Mouse (Mus musculus) forebrain, embryonic 11.5 days (tissue): ENCODE results near the gene Cxcl13. TPM values are rescaled to one million over a fixed set of nuclear protein-coding genes. Genes with fewer than 3 reads are reported as not detected.

ENCODE experiments used
- ATAC-seq: fragments of 200-750 bp; cut with Nextera tagmentation; replicated peaks from 2 replicates; pipeline ENCODE4 v1.8.0; 2017; ENCODE audit warnings: moderate TSS enrichment; ENCODE audit not compliant: low FRiP score
- DNase-seq: peaks from one replicate; pipeline ENCODE4 v3.0.0-alpha.2; 2017; ENCODE audit warnings: low spot score
- H3K27ac ChIP-seq: fragments of 300-500 bp; sonication (generic); 2 replicates; pipeline ENCODE4 v1.5.1; 2014; ENCODE audit warnings: low read depth, low read length
- H3K27me3 ChIP-seq: fragments of 300-500 bp; sonication (generic); 2 replicates; pipeline ENCODE4 v1.6.1; 2014; ENCODE audit warnings: mild to moderate bottlenecking, low read length, mixed read lengths; ENCODE audit not compliant: control insufficient read depth, insufficient read depth
- H3K36me3 ChIP-seq: fragments of 300-500 bp; sonication (generic); 2 replicates; pipeline ENCODE4 v1.6.1; 2014; ENCODE audit warnings: mild to moderate bottlenecking, low read length, moderate library complexity, mixed read lengths; ENCODE audit not compliant: control insufficient read depth, insufficient read depth
- H3K4me1 ChIP-seq: fragments of 300-500 bp; sonication (generic); replicated peaks from 2 replicates; pipeline ENCODE4 v1.6.1; 2014; ENCODE audit warnings: low read length, mixed read lengths; ENCODE audit not compliant: control insufficient read depth, insufficient read depth
- H3K4me2 ChIP-seq: fragments of 300-500 bp; sonication (generic); 2 replicates; pipeline ENCODE4 v1.6.1; 2014; ENCODE audit warnings: low read depth, mild to moderate bottlenecking, low read length, moderate library complexity, mixed read lengths; ENCODE audit not compliant: severe bottlenecking
- H3K4me3 ChIP-seq: fragments of 300-500 bp; sonication (generic); 2 replicates; pipeline ENCODE4 v1.5.1; 2014; ENCODE audit warnings: low read depth, low read length
- H3K9ac ChIP-seq: fragments of 300-500 bp; sonication (generic); 2 replicates; pipeline ENCODE4 v1.6.1; 2014; ENCODE audit warnings: low read length
- H3K9me3 ChIP-seq: fragments of 300-500 bp; sonication (generic); 2 replicates; pipeline ENCODE4 v1.6.1; 2016; ENCODE audit warnings: low read length, mixed read lengths; ENCODE audit not compliant: control insufficient read depth
- WGBS: fragments of 180-500 bp; shearing (Covaris S2); extraction: QIAGEN DNeasy Blood & Tissue Kit; methylation state at CpG from one replicate; pipeline ENCODE4 v1.1.7; 2014; 5-methylcytosine and 5-hydroxymethylcytosine counted together
- polyA plus RNA-seq: library from polyadenylated mRNA; unstranded; fragments of >200 nt; fragmentation: Nextera tagmentation; extraction: Ambion mirVana; gene quantifications from 2 replicates; pipeline ENCODE4 v1.2.1, GENCODE M21; 2014

The Cxcl13 gene
- 0.40 and 1.2 TPM in 2 replicates for polyA plus RNA-seq

- WGBS = 67% methylated on average over 5 of the region's 5 CpGs
These were observed at the start of gene Cxcl13 for GRCm38 (mm10) chr5:95956651-95957050. Cxcl13 (plus strand) TSS chr5:95956951.

GRCm38 (mm10) chr5:95911006-95911405 lies 45.7 kb upstream of the Cxcl13 start:
- DNase-seq (no peak), ATAC-seq (no peak)
- H3K4me3 ChIP-seq = no peak overlapping the region
- H3K4me2 ChIP-seq = no peak overlapping the region
- no peaks in the 10 kb centered on the region for H3K36me3 ChIP-seq
- no peaks in the 10 kb centered on the region for H3K4me1 ChIP-seq
- no peak overlapping the region for H3K9ac ChIP-seq
- H3K27me3 ChIP-seq = no peaks in the 10 kb centered on the region
- H3K27ac ChIP-seq = no peak overlapping the region
- H3K9me3 ChIP-seq = no peaks in the 10 kb centered on the region
- WGBS = 67% methylated on average over 1 of the region's 1 CpGs

More at GRCm38 (mm10) chr5:95956651-95957050, at the start of gene Cxcl13:
- Histone ChIP-seq H3K9me3 (no peaks in the 10 kb centered on the region), H3K36me3 (no peaks in the 10 kb centered on the region), H3K27ac (no peak within 1 kb of the TSS), H3K4me3 (no peak within 1 kb of the TSS), H3K4me2 (no peak within 1 kb of the TSS), H3K4me1 (no peaks in the 10 kb centered on the region), H3K9ac (no peak within 1 kb of the TSS), H3K27me3 (no peaks in the 10 kb centered on the region)
- ATAC-seq = no peak
- no peak for DNase-seq

- no peaks in the 10 kb centered on the region for H3K36me3 ChIP-seq
- DNase-seq (no peak), ATAC-seq (no peak)
- WGBS = 84% methylated on average over 6 of the region's 6 CpGs
- no peaks in the 10 kb centered on the region for H3K4me1 ChIP-seq
- H3K9ac ChIP-seq = no peak overlapping the region
- H3K27me3 ChIP-seq = no peaks in the 10 kb centered on the region
- no peak overlapping the region for H3K4me2 ChIP-seq
- H3K27ac ChIP-seq = no peak overlapping the region
- no peak overlapping the region for H3K4me3 ChIP-seq
- no peaks in the 10 kb centered on the region for H3K9me3 ChIP-seq
These were observed 38.3 kb upstream of the Cxcl13 start for GRCm38 (mm10) chr5:95918491-95918890.

- Histone ChIP-seq H3K4me3 (no peak overlapping the region), H3K9ac (no peak overlapping the region), H3K4me2 (no peak overlapping the region), H3K9me3 (no peaks in the 10 kb centered on the region), H3K27me3 (no peaks in the 10 kb centered on the region), H3K36me3 (no peaks in the 10 kb centered on the region), H3K27ac (no peak overlapping the region), H3K4me1 (no peaks in the 10 kb centered on the region)
- WGBS = 82% methylated on average over 6 of the region's 6 CpGs
- no peak for ATAC-seq
- DNase-seq = no peak
These were observed 32.7 kb upstream of the Cxcl13 start for GRCm38 (mm10) chr5:95924023-95924422.

- Histone ChIP-seq H3K4me1 (no peaks in the 10 kb centered on the region), H3K4me3 (no peak overlapping the region), H3K9ac (no peak overlapping the region), H3K4me2 (no peak overlapping the region), H3K9me3 (no peaks in the 10 kb centered on the region), H3K36me3 (no peaks in the 10 kb centered on the region), H3K27me3 (no peaks in the 10 kb centered on the region), H3K27ac (no peak overlapping the region)
- WGBS = 88% methylated on average over 10 of the region's 10 CpGs
- ATAC-seq = no peak
- DNase-seq = no peak
These were observed 31.4 kb upstream of the Cxcl13 start for GRCm38 (mm10) chr5:95925204-95925930.

GRCm38 (mm10) chr5:95925931-95926263 lies 30.9 kb upstream of the Cxcl13 start:
- no peaks in the 10 kb centered on the region for H3K9me3 ChIP-seq
- WGBS = 86% methylated on average over 1 of the region's 1 CpGs
- no peak for ATAC-seq

GRCm38 (mm10) chr5:95935035-95935434 lies 21.7 kb upstream of the Cxcl13 start:
- H3K4me3 ChIP-seq = no peak overlapping the region
- H3K27me3 ChIP-seq = no peaks in the 10 kb centered on the region
- DNase-seq (no peak), ATAC-seq (no peak)
- no peak overlapping the region for H3K4me2 ChIP-seq
- no peaks in the 10 kb centered on the region for H3K9me3 ChIP-seq
- H3K36me3 ChIP-seq = no peaks in the 10 kb centered on the region
- H3K4me1 ChIP-seq = no peaks in the 10 kb centered on the region
- no peak overlapping the region for H3K9ac ChIP-seq
- no peak overlapping the region for H3K27ac ChIP-seq
- 82% methylated on average over 5 of the region's 5 CpGs for WGBS

More at GRCm38 (mm10) chr5:95925931-95926263, 30.9 kb upstream of the Cxcl13 start:
- no peak overlapping the region for H3K9ac ChIP-seq
- no peaks in the 10 kb centered on the region for H3K36me3 ChIP-seq
- no peaks in the 10 kb centered on the region for H3K4me1 ChIP-seq
- DNase-seq = no peak
- H3K27ac ChIP-seq = no peak overlapping the region
- no peak overlapping the region for H3K4me2 ChIP-seq
- H3K27me3 ChIP-seq = no peaks in the 10 kb centered on the region
- no peak overlapping the region for H3K4me3 ChIP-seq

- 88% methylated on average over 5 of the region's 5 CpGs for WGBS
- Histone ChIP-seq H3K4me2 (no peak overlapping the region), H3K36me3 (no peaks in the 10 kb centered on the region), H3K9me3 (no peaks in the 10 kb centered on the region), H3K27me3 (no peaks in the 10 kb centered on the region), H3K4me3 (no peak overlapping the region), H3K4me1 (no peaks in the 10 kb centered on the region), H3K9ac (no peak overlapping the region), H3K27ac (no peak overlapping the region)
- no peak for DNase-seq
- ATAC-seq = no peak
These were observed 20.7 kb upstream of the Cxcl13 start for GRCm38 (mm10) chr5:95936068-95936467.

- ATAC-seq (no peak), DNase-seq (no peak)
- Histone ChIP-seq H3K27me3 (no peaks in the 10 kb centered on the region), H3K4me2 (no peak overlapping the region), H3K9me3 (no peaks in the 10 kb centered on the region), H3K36me3 (no peaks in the 10 kb centered on the region), H3K9ac (no peak overlapping the region), H3K4me3 (no peak overlapping the region), H3K27ac (no peak overlapping the region), H3K4me1 (no peaks in the 10 kb centered on the region)
- 78% methylated on average over 2 of the region's 2 CpGs for WGBS
These were observed 19.6 kb upstream of the Cxcl13 start for GRCm38 (mm10) chr5:95937129-95937528.
